Mouse (Mus musculus) liver, embryonic 15.5 days (tissue): ENCODE measurements around the gene Taz. TPM values are rescaled to one million over a fixed set of nuclear protein-coding genes. Genes with fewer than 3 reads are reported as not detected.
A peak's percentile ranks its signal among the peaks of the same experiment; 100 is the strongest.

Source experiments
- ATAC-seq: fragments of 200-750 bp; cut with Nextera tagmentation; 2 replicates; pipeline ENCODE4 v1.8.0; 2017; ENCODE audit warnings: moderate number of reproducible peaks, mild to moderate bottlenecking, moderate library complexity; ENCODE audit not compliant: insufficient read depth
- H3K27ac ChIP-seq: fragments of 300-500 bp; sonication (generic); replicated peaks from 2 replicates; pipeline ENCODE4 v1.5.1; 2015; ENCODE audit warnings: mild to moderate bottlenecking, inconsistent platforms
- H3K27me3 ChIP-seq: fragments of 300-500 bp; sonication (generic); 2 replicates; pipeline ENCODE4 v1.6.1; 2015; ENCODE audit warnings: mild to moderate bottlenecking, inconsistent platforms
- H3K36me3 ChIP-seq: fragments of 300-500 bp; sonication (generic); replicated peaks from 2 replicates; pipeline ENCODE4 v1.6.1; 2015; ENCODE audit warnings: moderate library complexity, mild to moderate bottlenecking, inconsistent platforms
- H3K4me1 ChIP-seq: fragments of 300-500 bp; sonication (generic); replicated peaks from 2 replicates; pipeline ENCODE4 v1.6.1; 2015; ENCODE audit warnings: inconsistent platforms
- H3K4me2 ChIP-seq: fragments of 300-500 bp; sonication (generic); 2 replicates; pipeline ENCODE4 v1.6.1; 2015; ENCODE audit warnings: moderate library complexity, mild to moderate bottlenecking, inconsistent platforms
- H3K4me3 ChIP-seq: fragments of 300-500 bp; sonication (generic); replicated peaks from 2 replicates; pipeline ENCODE4 v1.5.1; 2015; ENCODE audit warnings: mild to moderate bottlenecking, inconsistent platforms
- H3K9ac ChIP-seq: fragments of 300-500 bp; sonication (generic); 2 replicates; pipeline ENCODE4 v1.6.1; 2015; ENCODE audit warnings: moderate library complexity, mild to moderate bottlenecking, inconsistent platforms
- H3K9me3 ChIP-seq: fragments of 300-500 bp; sonication (generic); replicated peaks from 2 replicates; pipeline ENCODE4 v1.6.1; 2016; ENCODE audit warnings: inconsistent platforms
- WGBS: fragments of 180-500 bp; shearing (Covaris S2); methylation state at CpG from one replicate; pipeline ENCODE4 v1.1.7; 2015; ENCODE audit warnings: mixed read lengths; ENCODE audit not compliant: insufficient replicate concordance; 5-methylcytosine and 5-hydroxymethylcytosine counted together
- polyA plus RNA-seq: library from polyadenylated mRNA; unstranded; fragments of >200 nt; fragmentation: Nextera tagmentation; extraction: Ambion mirVana; gene quantifications from 2 replicates; pipeline ENCODE4 v1.2.1, GENCODE M21; 2015

Gene Taz
- 27.7 and 29.2 TPM in 2 replicates for polyA plus RNA-seq

- H3K36me3 ChIP-seq, result 0 out of 2 replicates have a peak, but pooled peaks cover under 1% of the 10 kb centered on the region
- H3K27me3 ChIP-seq, result no peaks in the 10 kb centered on the region
- ATAC-seq, result peak; percentile 95
- H3K27ac ChIP-seq, result peak within 1 kb of the TSS; percentile 95
- H3K9me3 ChIP-seq, result no peaks in the 10 kb centered on the region
- H3K9ac ChIP-seq, result peak within 1 kb of the TSS; percentile 74
- H3K4me2 ChIP-seq, result peak within 1 kb of the TSS; percentile 83
- 17% methylated on average over 16 of the region's 16 CpGs for WGBS
- H3K4me3 ChIP-seq, result peak within 1 kb of the TSS; percentile 66
- H3K4me1 ChIP-seq, result peaks cover 35% of the 10 kb centered on the region
Observed at GRCm38 (mm10) chrX:74281732-74282394, at the start of gene Taz, which contains the start of gene Dnase1l1. Taz (plus strand) TSS chrX:74281912. Dnase1l1 (minus strand) TSS chrX:74282337.

DNA sequence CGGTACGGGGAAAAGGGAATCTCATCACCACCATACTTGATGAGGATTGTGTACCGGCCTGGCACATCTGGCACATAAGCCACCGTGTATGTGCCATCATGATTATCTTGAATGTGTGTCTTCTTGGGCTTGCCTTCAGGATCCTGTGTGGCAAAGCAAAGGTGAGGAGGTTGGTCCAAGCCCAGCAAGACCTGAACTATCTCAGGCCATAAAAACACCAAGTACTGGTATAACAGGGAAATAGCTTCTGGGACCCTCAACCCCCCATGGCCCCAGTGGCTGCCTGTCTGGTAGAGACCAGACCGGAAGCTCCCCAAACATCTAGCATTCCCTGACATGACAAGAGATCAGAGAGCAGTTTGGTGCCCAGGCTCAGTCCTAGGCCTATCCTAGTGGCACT, 48.5 kb upstream of the Taz start:
- Histone ChIP-seq H3K4me3 (no peak overlapping the region), H3K4me1 (no peaks in the 10 kb centered on the region), H3K27ac (no peak overlapping the region), H3K9me3 (no peaks in the 10 kb centered on the region), H3K36me3 (peaks cover 11% of the 10 kb centered on the region; the same call in 1 of the 2 replicates), H3K9ac (no peak overlapping the region), H3K27me3 (no peaks in the 10 kb centered on the region), H3K4me2 (no peak overlapping the region)
- no peak for ATAC-seq
- 78% methylated on average over 5 of the region's 5 CpGs for WGBS

DNA sequence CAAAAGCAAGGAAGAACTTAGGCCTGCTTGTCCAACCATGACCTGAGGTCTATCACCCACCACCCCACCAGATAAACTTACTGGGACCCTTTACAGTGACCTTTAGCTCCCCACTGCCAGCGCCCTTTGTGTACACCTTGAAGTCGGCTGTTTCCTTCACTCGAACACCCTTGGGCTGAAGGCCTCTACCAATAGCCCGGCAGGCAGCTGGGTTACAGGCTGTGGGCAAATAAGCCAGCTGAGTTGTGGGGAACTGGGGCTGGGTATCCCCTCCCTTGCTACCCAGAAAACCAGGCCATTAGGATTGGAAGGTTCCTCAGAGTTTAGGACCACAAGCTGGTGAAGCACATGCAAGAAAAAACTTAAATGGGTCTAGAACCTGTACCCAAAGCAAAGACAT, 41.4 kb upstream of the Taz start:
- 78% methylated on average over 4 of the region's 4 CpGs for WGBS
- no peak for ATAC-seq
- Histone ChIP-seq H3K36me3 (peaks cover 17% of the 10 kb centered on the region), H3K9ac (no peak overlapping the region), H3K4me1 (peaks cover 21% of the 10 kb centered on the region), H3K27ac (no peak overlapping the region), H3K4me3 (no peak overlapping the region), H3K27me3 (no peaks in the 10 kb centered on the region), H3K9me3 (no peaks in the 10 kb centered on the region), H3K4me2 (no peak overlapping the region)

DNA sequence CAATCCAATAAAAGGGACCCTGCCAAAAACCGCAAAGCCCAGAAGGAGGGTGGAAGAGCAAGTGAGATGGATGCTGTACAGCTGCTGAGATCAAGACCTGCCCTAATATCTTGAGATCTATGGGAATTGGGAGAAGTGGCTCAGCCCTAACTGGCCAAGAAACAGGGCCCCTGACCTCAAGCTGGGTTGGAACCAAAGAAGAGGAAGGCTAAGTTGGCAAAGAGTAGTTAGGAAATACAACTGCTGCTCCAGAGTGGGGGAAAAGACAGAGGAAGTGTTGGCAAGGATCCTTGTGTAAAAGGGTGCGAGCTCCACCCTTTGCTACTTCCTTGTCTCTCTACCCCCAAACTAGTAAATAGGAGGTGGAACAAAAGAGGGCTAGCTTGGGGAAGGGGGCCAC, 38.3 kb upstream of the Taz start:
- peak overlapping the region; percentile 58 for H3K4me3 ChIP-seq
- no peaks in the 10 kb centered on the region for H3K27me3 ChIP-seq
- WGBS, result 44% methylated on average over 2 of the region's 2 CpGs
- peak overlapping the region; percentile 67 for H3K27ac ChIP-seq
- peak overlapping the region; percentile 85 for H3K4me2 ChIP-seq
- peaks cover 30% of the 10 kb centered on the region for H3K4me1 ChIP-seq
- peaks cover 16% of the 10 kb centered on the region for H3K36me3 ChIP-seq
- no peaks in the 10 kb centered on the region for H3K9me3 ChIP-seq
- ATAC-seq, result no peak
- H3K9ac ChIP-seq, result no peak overlapping the region

DNA sequence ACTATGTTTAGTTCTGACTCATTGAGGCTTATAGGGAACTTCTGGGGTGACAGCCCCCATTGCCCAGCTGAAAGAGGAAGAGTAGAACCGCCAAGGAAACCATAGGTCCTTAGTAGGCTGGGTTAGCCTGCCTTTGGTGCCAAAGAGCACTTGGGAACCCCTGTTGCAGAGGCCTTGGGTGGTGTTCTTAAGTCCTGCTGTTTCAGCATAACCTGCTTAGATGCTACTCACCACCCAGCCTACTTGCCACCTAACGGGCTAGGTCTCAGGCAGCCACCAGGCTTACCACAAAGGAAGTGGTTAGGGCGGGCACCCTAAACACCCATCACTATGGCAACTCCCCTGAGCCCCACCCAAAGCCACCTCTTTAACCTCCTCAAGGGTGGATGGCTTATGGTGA, 37.9 kb upstream of the Taz start:
- Histone ChIP-seq H3K4me1 (peaks cover 31% of the 10 kb centered on the region), H3K36me3 (peaks cover 16% of the 10 kb centered on the region), H3K9me3 (no peaks in the 10 kb centered on the region), H3K27ac (peak overlapping the region; percentile 67), H3K27me3 (0 out of 2 replicates have a peak, but pooled peaks cover under 1% of the 10 kb centered on the region), H3K4me3 (peak overlapping the region; percentile 58), H3K4me2 (peak overlapping the region; percentile 85), H3K9ac (no peak overlapping the region)
- 20% methylated on average over 3 of the region's 3 CpGs for WGBS
- ATAC-seq, result peak; percentile 23

GRCm38 (mm10) chrX:74244614-74245083, 37.1 kb upstream of the Taz start:
- peak overlapping the region; percentile 85 for H3K4me2 ChIP-seq
- H3K9ac ChIP-seq, result no peak overlapping the region
- 0 out of 2 replicates have a peak, but pooled peaks cover 8% of the 10 kb centered on the region for H3K27me3 ChIP-seq
- 26% methylated on average over 3 of the region's 3 CpGs for WGBS
- H3K36me3 ChIP-seq, result peaks cover 16% of the 10 kb centered on the region
- H3K4me1 ChIP-seq, result peaks cover 39% of the 10 kb centered on the region
- H3K9me3 ChIP-seq, result no peaks in the 10 kb centered on the region
- ATAC-seq, result no peak
- H3K27ac ChIP-seq, result peak overlapping the region; percentile 55; the same call in 1 of the 2 replicates
- H3K4me3 ChIP-seq, result peak overlapping the region; percentile 58

DNA sequence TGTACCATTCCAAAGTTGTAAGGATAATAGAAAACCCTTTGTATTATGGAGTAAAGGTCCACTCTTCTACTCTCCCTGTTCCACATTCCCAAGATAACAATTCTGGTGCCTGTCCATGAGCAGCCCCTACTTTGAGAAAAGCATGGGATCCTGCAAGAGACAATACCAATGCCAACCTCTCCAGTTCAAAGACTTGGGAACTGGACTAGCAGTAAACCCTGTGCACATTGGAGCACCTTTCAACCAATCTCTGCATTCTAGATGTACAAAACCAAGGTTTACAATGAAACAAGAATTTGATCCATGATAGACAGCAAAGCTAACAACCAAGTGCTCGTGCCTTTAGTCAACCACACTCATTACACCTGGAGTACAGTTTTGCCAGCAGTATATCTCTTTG, 36.6 kb upstream of the Taz start:
- ATAC-seq, result no peak
- Histone ChIP-seq H3K4me1 (peaks cover 42% of the 10 kb centered on the region), H3K4me3 (peak overlapping the region; percentile 58), H3K27me3 (0 out of 2 replicates have a peak, but pooled peaks cover 11% of the 10 kb centered on the region), H3K9me3 (no peaks in the 10 kb centered on the region), H3K27ac (peak overlapping the region; percentile 55), H3K9ac (peak overlapping the region; percentile 45), H3K36me3 (peaks cover 16% of the 10 kb centered on the region; the same call in 1 of the 2 replicates), H3K4me2 (peak overlapping the region; percentile 85)
- WGBS, result 21% methylated on average over 1 of the region's 1 CpGs

- Histone ChIP-seq H3K4me3 (peak overlapping the region; percentile 58), H3K4me2 (peak overlapping the region; percentile 85), H3K27me3 (peaks cover 11% of the 10 kb centered on the region; the same call in 1 of the 2 replicates), H3K4me1 (peaks cover 42% of the 10 kb centered on the region), H3K36me3 (peaks cover 10% of the 10 kb centered on the region; the same call in 1 of the 2 replicates), H3K9ac (peak overlapping the region; percentile 45), H3K9me3 (no peaks in the 10 kb centered on the region), H3K27ac (peak overlapping the region; percentile 55; the same call in 1 of the 2 replicates)
- peak; percentile 43 for ATAC-seq
- WGBS, result 14% methylated on average over 21 of the region's 21 CpGs
Observed at GRCm38 (mm10) chrX:74245687-74246086, 36.0 kb upstream of the Taz start.

GRCm38 (mm10) chrX:74246213-74246681, 35.5 kb upstream of the Taz start:
- peaks cover 11% of the 10 kb centered on the region; the same call in 1 of the 2 replicates for H3K27me3 ChIP-seq
- H3K4me3 ChIP-seq, result peak overlapping the region; percentile 58
- peaks cover 42% of the 10 kb centered on the region for H3K4me1 ChIP-seq
- no peaks in the 10 kb centered on the region for H3K9me3 ChIP-seq
- H3K9ac ChIP-seq, result peak overlapping the region; percentile 45
- ATAC-seq, result peak; percentile 80
- H3K4me2 ChIP-seq, result peak overlapping the region; percentile 85
- peak overlapping the region; percentile 55; the same call in 1 of the 2 replicates for H3K27ac ChIP-seq
- 15% methylated on average over 38 of the region's 38 CpGs for WGBS
- H3K36me3 ChIP-seq, result peaks cover 4% of the 10 kb centered on the region; the same call in 1 of the 2 replicates

GRCm38 (mm10) chrX:74246693-74247092, 35.0 kb upstream of the Taz start:
- H3K27ac ChIP-seq, result peak overlapping the region; percentile 14; the same call in 1 of the 2 replicates
- peaks cover 3% of the 10 kb centered on the region; the same call in 1 of the 2 replicates for H3K36me3 ChIP-seq
- H3K4me2 ChIP-seq, result peak overlapping the region; percentile 85
- peaks cover 11% of the 10 kb centered on the region; the same call in 1 of the 2 replicates for H3K27me3 ChIP-seq
- peak overlapping the region; percentile 15; the same call in 1 of the 2 replicates for H3K9ac ChIP-seq
- no peaks in the 10 kb centered on the region for H3K9me3 ChIP-seq
- peaks cover 42% of the 10 kb centered on the region for H3K4me1 ChIP-seq
- peak; percentile 21 for ATAC-seq
- peak overlapping the region; percentile 58 for H3K4me3 ChIP-seq
- 26% methylated on average over 15 of the region's 15 CpGs for WGBS

DNA sequence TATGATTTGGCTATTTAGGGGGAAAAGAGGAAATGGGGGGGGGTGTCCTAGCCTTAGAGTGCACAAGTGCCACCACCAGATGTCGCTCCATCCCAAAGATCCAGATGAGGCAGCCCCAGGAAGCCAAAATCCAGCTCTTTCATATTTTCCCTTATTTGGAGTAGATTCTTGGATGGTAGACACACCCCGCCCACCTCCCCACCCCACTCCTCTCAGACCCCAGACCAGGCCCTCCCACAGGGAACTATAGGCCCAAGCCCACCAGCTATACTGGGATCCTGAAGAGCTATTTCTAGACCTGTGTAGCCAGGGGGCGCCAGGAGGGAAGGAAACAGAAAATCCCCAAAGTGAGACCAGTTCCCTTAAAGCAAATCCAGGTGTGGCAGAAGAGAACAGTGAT, 33.1 kb upstream of the Taz start:
- H3K9ac ChIP-seq, result no peak overlapping the region
- 0 out of 2 replicates have a peak overlapping the region, but pooled peaks have one; percentile 46 for H3K4me3 ChIP-seq
- peak overlapping the region; percentile 68 for H3K4me2 ChIP-seq
- no peak overlapping the region for H3K27ac ChIP-seq
- no peak for ATAC-seq
- H3K4me1 ChIP-seq, result peaks cover 37% of the 10 kb centered on the region
- peaks cover 11% of the 10 kb centered on the region; the same call in 1 of the 2 replicates for H3K27me3 ChIP-seq
- WGBS, result 7% methylated on average over 3 of the region's 3 CpGs
- H3K9me3 ChIP-seq, result no peaks in the 10 kb centered on the region
- H3K36me3 ChIP-seq, result no peaks in the 10 kb centered on the region
